Mouse (Mus musculus) lung, embryonic 14.5 days (tissue): ENCODE measurements around the gene Sez6l. TPM values are rescaled to one million over a fixed set of nuclear protein-coding genes. Genes with fewer than 3 reads are reported as not detected.

Experiments used
- ATAC-seq: fragments of 200-750 bp; cut with Nextera tagmentation; 2 replicates; pipeline ENCODE4 v1.8.0; 2017; ENCODE audit warnings: mild to moderate bottlenecking, moderate TSS enrichment, moderate library complexity; ENCODE audit not compliant: insufficient read depth
- DNase-seq: peaks from one replicate; pipeline ENCODE4 v3.0.0-alpha.2; 2015
- H3K27ac ChIP-seq: fragments of 300-500 bp; sonication (generic); 2 replicates; pipeline ENCODE4 v1.5.1; 2014; ENCODE audit warnings: low read depth, mild to moderate bottlenecking, moderate library complexity
- H3K27me3 ChIP-seq: fragments of 300-500 bp; sonication (generic); 2 replicates; pipeline ENCODE4 v1.6.1; 2014; ENCODE audit warnings: low read length, control low read depth; ENCODE audit not compliant: insufficient read depth
- H3K36me3 ChIP-seq: fragments of 300-500 bp; sonication (generic); 2 replicates; pipeline ENCODE4 v1.6.1; 2014; ENCODE audit warnings: control low read depth; ENCODE audit not compliant: insufficient read depth
- H3K4me1 ChIP-seq: fragments of 300-500 bp; sonication (generic); 2 replicates; pipeline ENCODE4 v1.6.1; 2014; ENCODE audit warnings: antibody characterized with exemption, control low read depth; ENCODE audit not compliant: insufficient read depth
- H3K4me2 ChIP-seq: fragments of 300-500 bp; sonication (generic); 2 replicates; pipeline ENCODE4 v1.6.1; 2014; ENCODE audit warnings: mild to moderate bottlenecking
- H3K4me3 ChIP-seq: fragments of 300-500 bp; sonication (generic); 2 replicates; pipeline ENCODE4 v1.5.1; 2014; ENCODE audit warnings: low read depth, low read length
- H3K9ac ChIP-seq: fragments of 300-500 bp; sonication (generic); 2 replicates; pipeline ENCODE4 v1.6.1; 2014
- H3K9me3 ChIP-seq: fragments of 300-500 bp; sonication (generic); 2 replicates; pipeline ENCODE4 v1.6.1; 2016; ENCODE audit warnings: low read depth, low read length, control low read depth
- CTCF ChIP-seq: IDR thresholded peaks from 2 replicates; pipeline ENCODE4 v1.5.1; 2016; ENCODE audit warnings: antibody characterized with exemption, low read depth
- WGBS: fragments of 180-500 bp; shearing (Covaris S2); extraction: QIAGEN DNeasy Blood & Tissue Kit; methylation state at CpG from one replicate; pipeline ENCODE4 v1.1.7; 2014; 5-methylcytosine and 5-hydroxymethylcytosine counted together
- polyA plus RNA-seq: library from polyadenylated mRNA; unstranded; fragments of >200 nt; fragmentation: Nextera tagmentation; extraction: Ambion mirVana; gene quantifications from 2 replicates; pipeline ENCODE4 v1.2.1, GENCODE M21; 2014

The Sez6l gene
- polyA plus RNA-seq, 1 experiment from 2014 or later = 0.32 TPM

- no peak for TF ChIP-seq CTCF
- no peaks in the 10 kb centered on the region for H3K27me3 ChIP-seq
- H3K4me2 ChIP-seq = no peak overlapping the region
- ATAC-seq (no peak), DNase-seq (peak; percentile 39)
- no peaks in the 10 kb centered on the region for H3K36me3 ChIP-seq
- no peaks in the 10 kb centered on the region for H3K9me3 ChIP-seq
- no peak overlapping the region for H3K9ac ChIP-seq
- no peak overlapping the region for H3K27ac ChIP-seq
- WGBS = 56% methylated on average over 5 of the region's 5 CpGs
- H3K4me1 ChIP-seq = peaks cover 12% of the 10 kb centered on the region; the same call in 1 of the 2 replicates
- no peak overlapping the region for H3K4me3 ChIP-seq
These were observed 51.7 kb downstream of the Sez6l start for GRCm38 (mm10) chr5:112525271-112525670.

GRCm38 (mm10) chr5:112523796-112524195 is 53.2 kb downstream of the Sez6l start:
- Histone ChIP-seq H3K9me3 (no peaks in the 10 kb centered on the region), H3K4me3 (no peak overlapping the region), H3K4me1 (peaks cover 12% of the 10 kb centered on the region; the same call in 1 of the 2 replicates), H3K9ac (no peak overlapping the region), H3K27ac (no peak overlapping the region), H3K36me3 (no peaks in the 10 kb centered on the region), H3K27me3 (no peaks in the 10 kb centered on the region), H3K4me2 (no peak overlapping the region)
- ATAC-seq = no peak
- TF ChIP-seq CTCF = no peak
- 96% methylated on average over 2 of the region's 2 CpGs for WGBS
- no peak for DNase-seq

DNA sequence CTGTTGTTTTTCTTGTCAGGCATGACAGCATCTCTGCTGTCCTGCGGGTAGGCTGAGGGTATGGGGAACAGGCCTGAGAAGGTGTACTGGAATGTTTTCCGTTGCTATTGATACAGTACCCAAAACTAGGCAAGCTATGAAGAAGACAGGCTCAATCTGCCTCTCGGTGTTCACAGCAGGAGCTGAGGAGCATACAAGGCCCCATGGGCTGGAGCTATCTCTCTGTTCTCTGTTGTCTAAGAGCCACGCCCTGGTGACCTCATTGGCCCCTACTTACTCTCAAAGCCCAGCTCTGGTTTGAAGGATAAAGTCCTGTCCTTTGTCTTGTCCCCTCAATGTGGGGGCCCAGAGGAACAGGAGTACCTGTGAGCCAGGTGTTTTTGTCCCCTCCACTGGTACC is 53.7 kb downstream of the Sez6l start:
- Histone ChIP-seq H3K27ac (no peak overlapping the region), H3K4me1 (peaks cover 12% of the 10 kb centered on the region; the same call in 1 of the 2 replicates), H3K9ac (no peak overlapping the region), H3K27me3 (no peaks in the 10 kb centered on the region), H3K9me3 (no peaks in the 10 kb centered on the region), H3K36me3 (no peaks in the 10 kb centered on the region), H3K4me3 (no peak overlapping the region), H3K4me2 (no peak overlapping the region)
- DNase-seq (no peak), ATAC-seq (no peak)
- TF ChIP-seq CTCF = no peak
- 75% methylated on average over 4 of the region's 4 CpGs for WGBS

- ATAC-seq (peak; percentile 20; the same call in 1 of the 2 replicates), DNase-seq (peak; percentile 25)
- H3K4me3 ChIP-seq = no peak overlapping the region
- H3K27ac ChIP-seq = no peak overlapping the region
- H3K36me3 ChIP-seq = no peaks in the 10 kb centered on the region
- H3K9ac ChIP-seq = no peak overlapping the region
- H3K27me3 ChIP-seq = no peaks in the 10 kb centered on the region
- no peaks in the 10 kb centered on the region for H3K9me3 ChIP-seq
- peak overlapping the region; percentile 39; the same call in 1 of the 2 replicates for H3K4me2 ChIP-seq
- TF ChIP-seq CTCF = no peak
- 11% methylated on average over 19 of the region's 19 CpGs for WGBS
- peaks cover 12% of the 10 kb centered on the region; the same call in 1 of the 2 replicates for H3K4me1 ChIP-seq
These were observed 55.1 kb downstream of the Sez6l start for GRCm38 (mm10) chr5:112521703-112522527.

DNA sequence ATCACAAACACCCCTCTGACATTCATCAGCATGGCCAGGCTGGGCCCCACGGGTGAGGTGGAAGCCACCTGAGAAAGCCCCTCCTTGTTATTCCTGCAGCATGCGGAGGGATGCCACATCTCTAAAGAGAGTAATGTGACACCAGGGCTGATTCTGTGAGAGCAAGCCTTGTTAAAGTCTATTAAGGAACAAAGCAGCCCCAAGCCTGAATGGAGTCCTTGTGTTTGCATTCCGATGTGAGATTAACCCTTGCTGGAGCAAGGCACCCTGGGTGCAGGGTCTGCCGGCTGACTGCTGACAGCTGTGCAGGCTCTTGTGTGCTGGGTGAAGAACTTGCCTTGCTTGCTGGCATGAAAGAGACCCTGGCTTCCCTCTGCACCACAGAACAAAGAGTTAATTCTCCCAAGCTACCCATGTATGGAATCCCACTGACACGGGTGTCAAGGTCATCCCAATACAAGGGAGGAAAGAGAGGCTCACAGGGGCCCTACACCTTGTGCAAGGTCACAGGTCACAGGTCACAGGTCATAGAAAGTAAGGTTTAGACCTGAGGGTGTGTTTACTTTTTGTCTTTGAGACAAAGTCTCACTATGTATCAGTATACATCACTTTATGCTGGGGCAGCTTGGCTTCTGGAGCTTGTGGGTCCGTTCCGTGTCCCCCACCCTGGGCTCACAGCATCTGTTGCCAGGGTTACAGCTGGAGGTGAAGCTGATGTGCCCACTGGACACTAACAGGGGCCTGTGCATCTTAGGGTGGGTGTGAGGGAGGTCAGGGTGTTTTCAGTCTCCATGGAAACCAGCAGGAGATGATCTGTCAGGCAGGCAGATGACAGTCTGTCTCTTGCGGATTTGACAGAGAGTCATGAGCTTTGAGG is 55.9 kb downstream of the Sez6l start:
- 10% methylated on average over 8 of the region's 8 CpGs for WGBS
- no peak for TF ChIP-seq CTCF
- no peak overlapping the region for H3K27ac ChIP-seq
- H3K36me3 ChIP-seq = no peaks in the 10 kb centered on the region
- DNase-seq = peak; percentile 69
- H3K4me2 ChIP-seq = no peak overlapping the region
- H3K4me3 ChIP-seq = no peak overlapping the region
- H3K9me3 ChIP-seq = no peaks in the 10 kb centered on the region; the same call in 1 of the 2 replicates
- peak; percentile 62 for ATAC-seq
- H3K9ac ChIP-seq = no peak overlapping the region
- peaks cover 12% of the 10 kb centered on the region; the same call in 1 of the 2 replicates for H3K4me1 ChIP-seq
- no peaks in the 10 kb centered on the region for H3K27me3 ChIP-seq

DNA sequence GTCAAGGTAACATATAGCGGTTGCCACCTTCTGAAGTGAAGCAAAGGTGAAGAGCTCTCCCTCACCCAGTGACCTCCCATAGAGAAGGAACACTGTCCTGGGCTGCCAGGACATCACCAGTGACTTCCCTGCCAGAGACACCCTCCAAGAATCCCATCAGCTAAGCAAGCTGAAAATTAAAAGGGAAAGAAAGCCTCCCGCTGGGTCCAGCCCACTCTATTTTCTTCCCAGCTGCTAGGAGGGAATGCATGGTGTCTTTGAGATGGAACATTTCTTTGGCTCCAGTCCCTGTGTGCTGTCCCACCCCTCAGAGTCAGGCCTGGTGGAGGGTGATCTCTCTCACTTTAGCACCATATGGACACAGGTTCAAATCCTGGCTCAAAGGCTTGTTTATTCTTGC is 58.2 kb downstream of the Sez6l start:
- no peaks in the 10 kb centered on the region; the same call in 1 of the 2 replicates for H3K9me3 ChIP-seq
- H3K27me3 ChIP-seq = no peaks in the 10 kb centered on the region
- peaks cover 12% of the 10 kb centered on the region; the same call in 1 of the 2 replicates for H3K4me1 ChIP-seq
- H3K27ac ChIP-seq = no peak overlapping the region
- H3K4me2 ChIP-seq = no peak overlapping the region
- no peak overlapping the region for H3K9ac ChIP-seq
- H3K36me3 ChIP-seq = no peaks in the 10 kb centered on the region
- DNase-seq (peak; percentile 44), ATAC-seq (no peak)
- H3K4me3 ChIP-seq = no peak overlapping the region
- 64% methylated on average over 2 of the region's 2 CpGs for WGBS
- no peak for TF ChIP-seq CTCF

GRCm38 (mm10) chr5:112517454-112517853 is 59.5 kb downstream of the Sez6l start:
- ATAC-seq = no peak
- no peak for TF ChIP-seq CTCF
- Histone ChIP-seq H3K9me3 (no peaks in the 10 kb centered on the region; the same call in 1 of the 2 replicates), H3K36me3 (no peaks in the 10 kb centered on the region), H3K4me3 (no peak overlapping the region), H3K4me1 (peaks cover 12% of the 10 kb centered on the region; the same call in 1 of the 2 replicates), H3K27ac (no peak overlapping the region), H3K9ac (no peak overlapping the region), H3K27me3 (no peaks in the 10 kb centered on the region), H3K4me2 (no peak overlapping the region)
- DNase-seq = no peak
- 70% methylated on average over 9 of the region's 9 CpGs for WGBS
